Mouse (Mus musculus) kidney, adult 18-20 months (tissue): ENCODE measurements around the gene Steap3.
"Not testable (repeated sequence)": the region's sequence is repeated elsewhere in the genome, so short reads cannot be mapped to it uniquely, and the experiment has no call there.

Experiments used
- DNase-seq: peaks from one replicate; pipeline ENCODE4 v3.0.0; 2021

The Steap3 gene

GRCm38 (mm10) chr1:120272605-120273004 is at the start of gene Steap3:
Gene Steap3 (minus strand): TSS chr1:120272705.
- no peak for DNase-seq

GRCm38 (mm10) chr1:120321270-120322021 is 48.9 kb upstream of the Steap3 start:
- no peak for DNase-seq

GRCm38 (mm10) chr1:120305801-120306200 is 33.3 kb upstream of the Steap3 start:
- DNase-seq, result no peak

- DNase-seq, result no peak
Observed at GRCm38 (mm10) chr1:120296936-120297335, 24.4 kb upstream of the Steap3 start.

- no peak for DNase-seq
Observed at GRCm38 (mm10) chr1:120293803-120294202, 21.3 kb upstream of the Steap3 start.

- DNase-seq, result no peak
Observed at GRCm38 (mm10) chr1:120291709-120292108, 19.2 kb upstream of the Steap3 start.

GRCm38 (mm10) chr1:120289843-120290242 is 17.3 kb upstream of the Steap3 start:
- DNase-seq, result no peak

GRCm38 (mm10) chr1:120287679-120288078 is 15.2 kb upstream of the Steap3 start:
- DNase-seq, result no peak

- not testable (repeated sequence) for DNase-seq
Observed at GRCm38 (mm10) chr1:120276058-120276457, 3.6 kb upstream of the Steap3 start.

GRCm38 (mm10) chr1:120275224-120275623 is 2.7 kb upstream of the Steap3 start:
- no peak for DNase-seq

GRCm38 (mm10) chr1:120270882-120271281 is 1.6 kb downstream of the Steap3 start:
- no peak for DNase-seq

- DNase-seq, result no peak
Observed at GRCm38 (mm10) chr1:120270115-120270514, 2.4 kb downstream of the Steap3 start.

GRCm38 (mm10) chr1:120267631-120268030 is 4.9 kb downstream of the Steap3 start:
- no peak for DNase-seq

- no peak for DNase-seq
Observed at GRCm38 (mm10) chr1:120266460-120266859, 6.0 kb downstream of the Steap3 start.

GRCm38 (mm10) chr1:120264861-120265686 is 7.4 kb downstream of the Steap3 start:
- peak; percentile 91 for DNase-seq

- peak; percentile 41 for DNase-seq
Observed at GRCm38 (mm10) chr1:120263226-120263625, 9.3 kb downstream of the Steap3 start.

GRCm38 (mm10) chr1:120261166-120261565 is 11.3 kb downstream of the Steap3 start:
- no peak for DNase-seq

GRCm38 (mm10) chr1:120259249-120259648 is 13.3 kb downstream of the Steap3 start:
- DNase-seq, result no peak

- no peak for DNase-seq
Observed at GRCm38 (mm10) chr1:120258744-120259143, 13.8 kb downstream of the Steap3 start.

GRCm38 (mm10) chr1:120258245-120258644 is 14.3 kb downstream of the Steap3 start:
- DNase-seq, result no peak

GRCm38 (mm10) chr1:120253751-120254150 is 18.8 kb downstream of the Steap3 start:
- no peak for DNase-seq

- DNase-seq, result no peak
Observed at GRCm38 (mm10) chr1:120252519-120253160, 19.9 kb downstream of the Steap3 start.

GRCm38 (mm10) chr1:120251193-120251592 is 21.3 kb downstream of the Steap3 start:
- no peak for DNase-seq

GRCm38 (mm10) chr1:120250586-120250985 is 21.9 kb downstream of the Steap3 start:
- no peak for DNase-seq
